Mouse (Mus musculus) midbrain, embryonic 16.5 days (tissue): ENCODE data around the gene Anks1b. TPM values are rescaled to one million over a fixed set of nuclear protein-coding genes. Genes with fewer than 3 reads are reported as not detected.

Experiments used
- ATAC-seq: fragments of 200-750 bp; cut with Nextera tagmentation; 2 replicates; pipeline ENCODE4 v1.8.0; 2017; ENCODE audit warnings: moderate TSS enrichment
- H3K27ac ChIP-seq: fragments of 300-500 bp; sonication (generic); 2 replicates; pipeline ENCODE4 v1.5.1; 2014; ENCODE audit warnings: mild to moderate bottlenecking, low read length, mixed read lengths
- H3K27me3 ChIP-seq: fragments of 300-500 bp; sonication (generic); 2 replicates; pipeline ENCODE4 v1.6.1; 2014; ENCODE audit warnings: low read depth, low read length, mixed read lengths; ENCODE audit not compliant: control insufficient read depth, insufficient read depth
- H3K36me3 ChIP-seq: fragments of 300-500 bp; sonication (generic); 2 replicates; pipeline ENCODE4 v1.6.1; 2014; ENCODE audit warnings: mild to moderate bottlenecking, low read length, moderate library complexity, mixed read lengths; ENCODE audit not compliant: control insufficient read depth, insufficient read depth
- H3K4me1 ChIP-seq: fragments of 300-500 bp; sonication (generic); 2 replicates; pipeline ENCODE4 v1.6.1; 2014; ENCODE audit warnings: mild to moderate bottlenecking, low read length, mixed read lengths; ENCODE audit not compliant: control insufficient read depth, insufficient read depth
- H3K4me2 ChIP-seq: fragments of 300-500 bp; sonication (generic); 2 replicates; pipeline ENCODE4 v1.6.1; 2014; ENCODE audit warnings: mild to moderate bottlenecking, low read length, mixed read lengths
- H3K4me3 ChIP-seq: fragments of 300-500 bp; sonication (generic); 2 replicates; pipeline ENCODE4 v1.5.1; 2014; ENCODE audit warnings: low read depth, mild to moderate bottlenecking, low read length, moderate library complexity, mixed read lengths
- H3K9ac ChIP-seq: fragments of 300-500 bp; sonication (generic); 2 replicates; pipeline ENCODE4 v1.6.1; 2014; ENCODE audit warnings: low read depth, low read length, mixed read lengths
- H3K9me3 ChIP-seq: fragments of 300-500 bp; sonication (generic); replicated peaks from 2 replicates; pipeline ENCODE4 v1.6.1; 2014; ENCODE audit warnings: mild to moderate bottlenecking, low read length, mixed read lengths; ENCODE audit not compliant: control insufficient read depth, poor library complexity, severe bottlenecking
- WGBS: fragments of 180-500 bp; shearing (Covaris S2); extraction: QIAGEN DNeasy Blood & Tissue Kit; methylation state at CpG from one replicate; pipeline ENCODE4 v1.1.7; 2014; 5-methylcytosine and 5-hydroxymethylcytosine counted together
- polyA plus RNA-seq: library from polyadenylated mRNA; unstranded; fragments of >200 nt; fragmentation: Nextera tagmentation; extraction: Ambion mirVana; gene quantifications from 2 replicates; pipeline ENCODE4 v1.2.1, GENCODE M21; 2015

Anks1b gene
- polyA plus RNA-seq, 1 experiment from 2014 or later: 94.3 TPM

GRCm38 (mm10) chr10:89917141-89917540 lies 43.8 kb downstream of the Anks1b start:
- Histone ChIP-seq H3K27me3 (no peaks in the 10 kb centered on the region), H3K4me2 (no peak overlapping the region), H3K9ac (no peak overlapping the region), H3K36me3 (no peaks in the 10 kb centered on the region), H3K9me3 (no peaks in the 10 kb centered on the region), H3K27ac (no peak overlapping the region), H3K4me3 (no peak overlapping the region), H3K4me1 (no peaks in the 10 kb centered on the region)
- no peak for ATAC-seq
- 90% methylated on average over 1 of the region's 1 CpGs for WGBS

- Histone ChIP-seq H3K27me3 (no peaks in the 10 kb centered on the region), H3K36me3 (no peaks in the 10 kb centered on the region), H3K4me1 (no peaks in the 10 kb centered on the region), H3K4me3 (no peak overlapping the region), H3K27ac (no peak overlapping the region), H3K9me3 (peaks cover 7% of the 10 kb centered on the region; the same call in 1 of the 2 replicates), H3K9ac (no peak overlapping the region), H3K4me2 (no peak overlapping the region)
- WGBS: 82% methylated on average over 4 of the region's 4 CpGs
- ATAC-seq: no peak
Measured at GRCm38 (mm10) chr10:89921965-89922364, 48.7 kb downstream of the Anks1b start.

GRCm38 (mm10) chr10:89942180-89942579 lies 68.9 kb downstream of the Anks1b start:
- Histone ChIP-seq H3K9ac (no peak overlapping the region), H3K4me2 (no peak overlapping the region), H3K4me1 (no peaks in the 10 kb centered on the region), H3K27ac (no peak overlapping the region), H3K4me3 (no peak overlapping the region), H3K9me3 (no peaks in the 10 kb centered on the region), H3K36me3 (no peaks in the 10 kb centered on the region), H3K27me3 (no peaks in the 10 kb centered on the region)
- WGBS: 79% methylated on average over 4 of the region's 4 CpGs
- ATAC-seq: no peak

GRCm38 (mm10) chr10:89946636-89947349 lies 73.5 kb downstream of the Anks1b start:
- no peak overlapping the region for H3K27ac ChIP-seq
- no peak overlapping the region for H3K4me3 ChIP-seq
- no peaks in the 10 kb centered on the region for H3K36me3 ChIP-seq
- no peaks in the 10 kb centered on the region for H3K9me3 ChIP-seq
- no peak overlapping the region for H3K4me2 ChIP-seq
- no peak overlapping the region for H3K9ac ChIP-seq
- H3K27me3 ChIP-seq: no peaks in the 10 kb centered on the region
- WGBS: 97% methylated on average over 1 of the region's 1 CpGs
- no peak for ATAC-seq
- H3K4me1 ChIP-seq: no peaks in the 10 kb centered on the region

- 88% methylated on average over 4 of the region's 4 CpGs for WGBS
- no peaks in the 10 kb centered on the region for H3K36me3 ChIP-seq
- no peak overlapping the region for H3K4me2 ChIP-seq
- no peak for ATAC-seq
- H3K27me3 ChIP-seq: no peaks in the 10 kb centered on the region
- H3K4me1 ChIP-seq: no peaks in the 10 kb centered on the region
- no peak overlapping the region for H3K9ac ChIP-seq
- H3K4me3 ChIP-seq: no peak overlapping the region
- H3K27ac ChIP-seq: no peak overlapping the region
- H3K9me3 ChIP-seq: no peaks in the 10 kb centered on the region
Measured at GRCm38 (mm10) chr10:89974361-89974760, 101.1 kb downstream of the Anks1b start.

GRCm38 (mm10) chr10:89975431-89975841 lies 102.1 kb downstream of the Anks1b start:
- Histone ChIP-seq H3K4me2 (no peak overlapping the region), H3K4me1 (no peaks in the 10 kb centered on the region), H3K27me3 (no peaks in the 10 kb centered on the region), H3K4me3 (no peak overlapping the region), H3K36me3 (no peaks in the 10 kb centered on the region), H3K9ac (no peak overlapping the region), H3K27ac (no peak overlapping the region), H3K9me3 (no peaks in the 10 kb centered on the region)
- 67% methylated on average over 3 of the region's 3 CpGs for WGBS
- ATAC-seq: 0 out of 2 replicates have a peak, but pooled peaks have one; percentile 67

GRCm38 (mm10) chr10:89976577-89976976 lies 103.3 kb downstream of the Anks1b start:
- Histone ChIP-seq H3K4me3 (no peak overlapping the region), H3K27ac (no peak overlapping the region), H3K36me3 (no peaks in the 10 kb centered on the region), H3K4me1 (no peaks in the 10 kb centered on the region), H3K9me3 (no peaks in the 10 kb centered on the region), H3K4me2 (no peak overlapping the region), H3K9ac (no peak overlapping the region), H3K27me3 (no peaks in the 10 kb centered on the region)
- no peak for ATAC-seq
- 85% methylated on average over 3 of the region's 3 CpGs for WGBS

- Histone ChIP-seq H3K4me2 (no peak overlapping the region), H3K27me3 (no peaks in the 10 kb centered on the region), H3K9ac (no peak overlapping the region), H3K27ac (no peak overlapping the region), H3K9me3 (no peaks in the 10 kb centered on the region), H3K4me3 (no peak overlapping the region), H3K36me3 (no peaks in the 10 kb centered on the region), H3K4me1 (peaks cover 4% of the 10 kb centered on the region)
- ATAC-seq: no peak
- 88% methylated on average over 5 of the region's 5 CpGs for WGBS
Measured at GRCm38 (mm10) chr10:89994171-89994570, 120.9 kb downstream of the Anks1b start.

- 40% methylated on average over 6 of the region's 6 CpGs for WGBS
- no peaks in the 10 kb centered on the region for H3K9me3 ChIP-seq
- H3K4me2 ChIP-seq: no peak overlapping the region
- no peak for ATAC-seq
- H3K27me3 ChIP-seq: no peaks in the 10 kb centered on the region
- no peak overlapping the region for H3K27ac ChIP-seq
- no peaks in the 10 kb centered on the region for H3K36me3 ChIP-seq
- peaks cover 4% of the 10 kb centered on the region for H3K4me1 ChIP-seq
- H3K4me3 ChIP-seq: no peak overlapping the region
- no peak overlapping the region for H3K9ac ChIP-seq
Measured at GRCm38 (mm10) chr10:89995621-89996428, 122.5 kb downstream of the Anks1b start.
